Mouse (Mus musculus) cerebellum, postnatal 4 days (tissue): ENCODE measurements around the gene Slc24a5.
"Not testable (repeated sequence)": the region's sequence is repeated elsewhere in the genome, so short reads cannot be mapped to it uniquely, and the experiment has no call there.

Experiments used
- DNase-seq, 2 experiments: peaks; one replicate each; pipeline ENCODE4 v3.0.0; 2022; ENCODE audit warnings: low spot score in 2 of 2, mixed read lengths in 1 of 2

Slc24a5 gene

DNA sequence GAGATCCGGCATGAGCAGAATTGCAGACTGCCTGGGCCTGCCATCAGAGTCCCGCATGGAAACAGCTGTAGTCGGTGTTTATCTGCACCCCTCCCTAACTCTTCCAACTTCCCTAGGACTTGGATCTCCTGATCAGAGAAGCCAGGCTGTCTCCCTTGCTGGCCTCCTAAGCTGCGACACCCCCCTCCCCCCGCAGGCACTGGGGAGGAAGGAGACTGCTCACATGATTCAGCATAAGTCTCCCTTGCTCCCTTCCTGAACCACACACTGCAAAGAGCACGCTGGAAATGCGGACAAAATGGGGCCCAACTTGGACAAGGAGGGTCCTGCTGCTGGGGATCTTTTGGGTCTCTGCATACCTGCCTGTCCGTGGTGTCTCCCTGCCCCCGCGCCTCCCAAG lies at the start of gene Slc24a5:
Gene Slc24a5 (plus strand): TSS at position 231 of the 400 bp plus-strand sequence.
- DNase-seq, result no peak

DNA sequence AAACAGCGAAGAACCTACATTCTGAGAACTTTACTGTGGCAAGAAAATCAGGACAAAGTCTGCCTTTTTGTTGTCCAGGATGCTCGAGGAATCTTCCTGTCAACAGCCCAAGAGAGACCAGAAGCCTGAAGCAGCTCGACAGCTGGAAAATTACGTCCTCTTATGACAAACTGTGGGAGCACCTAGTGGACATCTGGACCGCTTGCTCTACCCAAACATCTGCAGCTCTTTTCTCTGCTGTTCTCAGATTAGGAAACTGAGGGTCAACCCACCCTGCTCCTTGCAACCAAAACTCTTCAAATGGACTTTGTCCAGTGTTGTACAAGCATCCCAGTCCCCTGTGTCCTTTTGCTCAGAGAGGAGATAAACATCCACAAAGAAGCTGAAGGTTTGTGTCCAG lies 43.5 kb upstream of the Slc24a5 start:
- no peak for DNase-seq

DNA sequence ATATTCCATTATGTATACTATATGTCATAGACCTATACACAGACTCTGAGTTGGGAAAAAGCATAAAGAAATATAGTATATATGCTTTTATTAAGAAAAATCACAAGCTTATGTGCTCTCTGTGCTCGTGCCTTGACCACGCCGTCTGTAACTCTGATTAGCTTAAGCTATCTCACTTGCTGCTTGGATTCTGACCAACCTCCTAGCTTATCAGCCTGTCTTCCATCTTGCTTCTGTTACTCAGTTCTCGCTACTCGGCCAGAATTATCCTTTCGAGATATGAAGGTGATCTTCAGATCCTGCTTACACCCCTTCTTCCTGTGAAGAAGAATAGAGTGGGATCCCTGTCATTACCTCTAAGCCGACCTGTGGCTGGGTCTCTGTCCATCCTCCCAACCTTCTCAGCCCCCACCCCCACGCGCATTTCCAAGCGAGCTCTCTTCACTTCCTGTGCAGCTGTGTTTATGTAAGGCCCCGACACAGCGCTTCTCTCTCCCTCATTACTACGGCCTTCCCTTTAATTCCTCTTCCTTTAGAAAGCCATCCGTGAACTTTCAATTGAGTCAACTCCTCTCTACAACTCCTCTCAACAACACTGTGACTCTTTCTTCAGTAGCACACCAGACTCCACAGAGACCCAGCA lies 41.4 kb upstream of the Slc24a5 start:
- DNase-seq, result no peak

DNA sequence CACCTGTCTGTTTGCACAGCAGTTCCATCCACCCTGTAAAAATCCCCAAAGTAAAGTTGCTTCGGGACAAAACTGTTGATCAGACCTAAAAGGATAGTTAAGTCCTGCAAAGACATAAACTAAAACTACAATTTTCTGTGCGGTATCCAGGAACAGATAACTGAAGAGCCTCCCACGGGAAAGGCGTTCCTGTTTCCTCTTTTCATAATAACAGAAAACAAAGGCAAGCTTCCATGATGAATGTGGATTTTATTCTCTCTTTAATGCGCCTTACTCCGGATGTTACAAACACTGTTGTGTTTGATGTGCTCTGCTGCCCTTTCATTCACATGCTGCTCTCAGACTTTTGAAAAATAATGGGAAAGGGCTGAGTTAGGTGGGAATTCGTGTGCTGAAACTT lies 37.3 kb upstream of the Slc24a5 start:
- no peak for DNase-seq

DNA sequence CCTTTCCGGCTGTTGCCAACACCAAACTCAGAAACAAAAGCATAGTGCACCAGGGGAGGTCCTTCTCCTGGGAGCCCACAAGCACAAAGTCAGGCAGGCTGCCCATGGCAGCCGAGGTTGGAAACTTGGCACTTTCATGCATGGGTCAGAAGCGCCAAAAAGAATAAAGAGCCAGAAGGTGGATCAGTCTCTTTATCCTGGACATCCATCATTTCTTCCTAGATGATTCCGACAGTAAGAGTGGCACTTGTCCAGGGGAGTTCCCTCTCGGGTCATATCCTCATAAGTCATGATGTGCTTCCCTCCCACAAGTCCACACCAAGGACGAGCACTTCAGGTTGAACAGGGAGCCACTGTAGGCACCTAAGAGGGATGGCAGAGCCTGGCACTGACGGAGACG lies 36.8 kb upstream of the Slc24a5 start:
- peak in 1 of 2 experiments; percentile 26 for DNase-seq

DNA sequence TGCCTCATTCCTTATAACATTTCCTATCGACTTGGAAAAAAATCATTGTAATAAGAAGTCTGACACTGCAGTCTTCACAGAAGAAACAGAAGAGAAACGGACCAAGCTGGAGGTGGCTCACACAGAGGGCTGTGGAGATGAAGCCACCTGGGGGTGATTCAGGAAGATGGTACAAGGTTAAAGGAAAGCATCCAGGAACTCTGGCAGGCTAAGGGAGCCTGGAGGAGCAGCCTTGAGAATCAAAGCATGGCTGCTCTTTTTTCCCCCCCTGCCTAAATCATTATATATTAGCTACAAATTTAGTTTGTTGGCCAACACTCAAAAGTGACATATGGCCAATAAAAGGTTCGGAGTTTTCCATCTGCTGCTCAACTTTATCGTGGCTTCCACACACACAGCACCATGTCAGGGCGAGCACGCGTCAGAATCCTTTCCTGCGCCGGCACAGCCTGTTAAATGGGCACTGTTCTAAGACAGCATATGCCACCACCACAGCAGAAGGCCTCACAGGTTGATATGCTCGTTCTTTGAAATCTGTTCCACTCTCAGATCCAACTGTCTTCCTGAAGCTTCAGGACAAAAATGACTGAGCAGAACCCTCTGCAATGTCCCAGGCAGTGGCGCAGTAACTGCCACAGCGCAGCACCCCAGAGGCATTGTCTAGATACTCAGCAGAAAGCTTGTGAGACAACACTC lies 36.2 kb upstream of the Slc24a5 start:
- DNase-seq, result peak in 1 of 2 experiments; percentile 41

DNA sequence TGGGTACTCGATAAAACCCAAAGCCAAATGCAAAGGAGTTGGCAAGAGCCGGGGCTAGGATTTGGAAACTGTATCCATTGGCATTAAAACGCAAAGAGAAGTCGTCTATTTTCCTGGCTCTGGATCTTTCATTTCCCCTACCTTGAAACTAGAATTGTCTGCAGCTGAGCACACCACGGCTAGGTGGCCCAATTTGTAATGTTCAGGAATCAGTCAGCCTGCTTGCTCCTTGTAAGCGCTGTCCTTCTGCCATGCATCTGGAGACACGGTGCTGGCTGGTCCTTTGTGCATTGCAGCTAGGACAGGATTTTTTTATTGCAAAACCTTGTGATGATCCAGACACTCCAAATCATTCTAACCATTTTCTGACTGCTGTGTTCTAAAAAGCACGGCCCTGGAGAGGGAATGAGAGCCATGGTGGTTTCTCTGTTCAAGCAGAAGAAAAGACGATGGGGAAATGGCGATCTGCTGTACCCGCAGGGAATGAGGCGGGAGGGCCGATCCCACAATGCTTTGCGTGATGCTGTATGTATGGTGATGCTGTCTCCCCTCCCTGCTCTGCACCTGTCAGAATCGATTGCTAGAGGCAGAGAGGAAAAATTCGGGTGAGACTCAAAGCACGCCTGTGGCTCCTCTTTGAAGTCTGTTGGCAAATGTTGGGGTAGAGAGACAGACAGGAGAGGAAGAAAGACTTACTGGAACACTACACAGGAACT lies 35.5 kb upstream of the Slc24a5 start:
- peak in 1 of 2 experiments; percentile 60 for DNase-seq

DNA sequence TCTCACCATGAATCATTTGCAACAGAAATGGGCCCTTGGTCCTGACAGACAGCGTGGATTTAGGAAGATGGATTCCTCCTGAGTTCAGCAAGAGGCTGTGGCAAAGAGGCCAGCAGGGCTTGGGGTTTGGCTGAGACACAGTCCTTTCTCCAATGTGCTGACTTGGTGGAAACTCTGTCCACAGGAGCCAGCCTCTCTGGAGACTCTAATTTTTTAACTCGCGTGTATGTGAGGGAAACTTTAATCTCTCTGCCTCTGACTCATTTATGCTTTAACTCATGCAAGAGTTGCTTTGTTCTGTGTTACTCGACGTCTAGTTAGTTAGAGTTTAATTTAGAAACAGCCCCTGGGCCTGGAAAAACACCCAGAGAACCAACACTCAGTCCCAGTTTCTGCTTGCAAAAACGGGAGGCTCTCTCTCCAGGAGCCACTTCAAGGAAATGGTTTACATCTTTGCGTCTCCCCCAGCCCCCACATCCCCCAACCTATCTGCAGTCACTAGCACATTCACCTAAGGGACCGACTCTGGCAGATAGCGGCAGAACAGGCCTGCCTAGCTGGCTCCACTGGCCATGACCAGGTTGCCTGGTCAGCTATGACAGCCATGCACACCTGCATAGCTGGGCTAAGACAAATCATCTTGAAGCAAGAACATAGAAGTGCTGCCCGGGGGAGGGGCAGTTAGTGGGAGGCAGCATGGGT lies 34.7 kb upstream of the Slc24a5 start:
- DNase-seq, result peak in 1 of 2 experiments; percentile 4

DNA sequence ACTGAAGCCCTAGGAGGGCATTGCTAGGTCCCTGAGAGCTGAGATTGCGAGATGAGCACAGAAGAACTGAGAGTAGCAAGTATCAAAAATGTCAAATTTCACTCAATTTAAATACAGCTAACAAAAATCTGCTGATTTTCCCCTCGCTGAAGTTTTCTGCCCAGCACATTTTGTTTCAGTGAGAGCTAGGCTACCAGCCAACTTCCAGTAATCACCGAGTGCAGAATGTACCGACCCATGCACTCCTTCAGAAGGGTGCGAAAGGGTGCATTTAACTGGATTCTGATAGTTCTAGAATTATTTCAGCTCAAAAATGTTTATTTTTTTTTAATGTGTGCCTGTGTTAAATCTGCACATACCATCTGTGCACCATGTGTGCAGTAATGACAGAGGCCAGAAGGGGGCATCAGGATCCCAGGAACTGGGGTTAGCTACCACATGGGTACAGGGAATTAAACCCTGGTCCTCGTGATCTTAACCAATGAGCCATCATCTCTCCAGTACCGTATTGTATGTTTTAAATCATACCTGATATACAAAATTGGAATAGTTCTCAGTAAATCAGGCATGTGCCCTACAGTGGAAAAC lies 12.5 kb upstream of the Slc24a5 start:
- DNase-seq, result no peak

DNA sequence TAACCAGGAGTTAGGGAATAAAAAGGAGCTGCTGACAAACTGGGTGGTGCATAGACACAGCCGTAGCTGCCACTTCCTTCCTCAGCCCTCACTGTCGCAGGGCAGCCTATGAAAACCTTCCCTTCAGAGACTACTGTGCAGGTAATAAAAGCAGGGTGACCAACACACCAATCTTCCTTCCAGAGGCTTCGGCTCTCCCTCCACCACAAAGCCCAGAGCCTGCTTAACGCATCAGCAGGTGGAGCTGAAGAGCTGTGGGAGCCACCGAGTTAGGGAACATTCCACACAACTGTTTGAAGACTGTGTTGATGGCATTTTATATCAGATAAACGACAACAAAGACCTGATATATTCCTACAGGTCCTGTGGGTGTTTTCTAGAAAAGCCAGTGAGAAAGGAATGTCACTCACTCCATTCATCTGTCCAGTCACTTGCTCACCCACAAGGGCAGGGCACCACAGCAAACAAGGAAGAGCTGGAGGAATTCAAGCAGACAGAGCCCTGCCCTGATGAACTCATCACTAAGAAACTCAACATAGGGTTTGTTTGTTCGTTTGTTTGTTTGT lies 10.6 kb upstream of the Slc24a5 start:
- DNase-seq, result peak in 1 of 2 experiments; percentile 8

DNA sequence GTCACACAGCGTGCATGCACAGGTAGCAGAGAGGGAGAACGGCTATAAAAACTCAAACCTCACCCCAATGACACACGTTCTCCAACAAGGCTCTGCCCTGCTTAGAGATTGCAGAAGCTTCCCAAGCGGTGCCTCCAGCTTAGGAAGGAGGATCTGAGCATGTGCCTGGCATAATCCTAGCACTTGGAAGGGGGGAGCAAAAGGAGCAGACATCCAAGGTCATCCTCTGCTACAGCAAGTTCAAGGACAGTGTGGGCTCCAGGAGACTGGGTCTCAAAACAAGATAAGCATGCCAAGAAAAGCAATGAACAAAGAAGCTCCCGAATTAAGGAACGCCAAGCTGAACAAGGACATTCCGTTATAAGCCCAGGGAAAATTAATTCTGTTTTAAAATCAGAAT lies 6.5 kb upstream of the Slc24a5 start:
- DNase-seq, result no peak

DNA sequence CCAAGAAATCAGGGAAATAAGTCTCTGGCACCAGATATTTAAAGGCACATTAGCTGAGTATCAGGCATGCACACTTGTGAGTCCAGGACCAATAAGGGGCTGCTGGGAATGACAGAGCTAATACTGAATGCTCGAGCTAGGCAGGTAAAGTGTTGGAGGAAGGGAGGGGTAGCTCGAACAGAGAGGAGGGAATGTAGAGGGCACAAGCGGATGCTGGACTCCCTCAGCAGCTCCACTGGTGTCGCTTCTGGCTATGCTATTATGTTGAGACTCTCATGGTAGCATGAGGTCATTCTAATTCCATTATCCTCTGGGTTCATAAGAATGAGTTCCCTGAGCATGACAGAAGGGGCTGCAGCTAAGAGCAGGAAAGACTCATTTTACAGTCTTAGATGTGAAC lies 5.0 kb upstream of the Slc24a5 start:
- DNase-seq, result no peak

DNA sequence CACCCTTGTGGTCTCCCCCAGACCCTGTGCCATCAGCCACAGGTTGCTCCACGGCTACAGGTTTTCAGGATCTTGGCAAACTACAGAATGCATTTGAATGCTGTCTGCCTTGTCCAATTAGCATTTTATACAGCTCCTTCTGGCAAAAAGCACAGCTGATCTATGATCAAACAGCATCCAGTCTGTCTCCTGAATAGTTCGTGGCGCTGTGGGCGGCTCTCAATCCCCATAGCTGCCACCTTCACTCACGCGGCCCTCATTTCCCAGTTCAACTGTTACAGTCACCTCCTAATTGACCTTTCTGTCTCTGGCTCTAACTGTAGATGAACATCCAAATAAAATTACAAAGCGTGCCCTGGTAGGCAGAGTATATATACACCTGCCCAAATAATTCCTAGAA lies 551 bp upstream of the Slc24a5 start:
- DNase-seq, result no peak

DNA sequence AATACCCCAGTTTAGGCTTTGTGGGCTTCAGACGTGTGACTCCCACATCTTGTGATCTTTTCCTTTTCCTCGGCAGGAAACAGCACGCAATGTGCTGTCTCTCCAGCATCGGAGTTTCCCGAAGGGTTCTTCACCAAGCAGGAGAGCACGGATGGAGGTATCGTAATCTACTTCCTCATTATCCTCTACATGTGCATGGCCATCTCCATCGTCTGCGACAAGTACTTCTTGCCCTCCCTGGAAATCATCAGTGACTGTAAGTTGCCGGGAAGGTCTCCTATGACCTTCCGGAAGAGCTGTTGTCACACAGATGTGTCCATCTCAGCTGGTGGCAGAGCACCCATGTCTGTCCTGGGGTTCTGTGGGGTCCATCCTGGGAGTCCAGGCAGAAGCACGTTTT lies 772 bp downstream of the Slc24a5 start:
- no peak for DNase-seq

DNA sequence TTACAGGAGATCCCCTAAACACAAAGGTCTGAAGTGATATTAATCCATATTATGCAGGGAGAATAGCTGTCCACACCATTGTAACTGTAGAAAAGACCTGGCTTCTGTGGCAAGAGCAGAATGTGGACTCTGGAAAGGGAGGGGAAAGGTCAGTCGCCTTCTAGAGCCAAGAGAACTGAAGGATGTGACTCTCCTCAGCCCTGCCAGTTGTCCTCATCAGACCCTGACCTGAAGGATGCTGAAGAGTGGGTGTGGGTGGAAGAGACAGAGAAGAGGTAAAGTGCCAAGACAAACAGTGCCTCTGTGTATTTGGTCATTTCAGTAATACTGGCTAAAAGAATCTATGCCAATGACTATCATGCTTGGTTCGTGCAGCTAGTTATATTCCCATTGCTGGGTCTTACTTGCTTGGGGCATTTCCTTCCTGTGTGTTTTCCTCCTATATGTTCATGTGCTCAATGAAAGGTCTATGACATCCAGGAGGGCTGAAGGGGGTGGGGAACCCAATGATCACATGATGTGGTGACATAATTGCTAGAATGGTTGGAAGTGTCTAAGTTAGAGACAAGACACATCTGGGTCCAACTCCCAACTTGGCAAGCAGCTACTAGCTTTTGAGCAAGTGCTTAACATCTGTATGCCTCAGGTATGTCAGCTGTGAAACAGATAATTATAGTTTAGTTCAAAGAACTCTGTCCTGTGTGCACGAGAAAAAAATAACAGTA lies 5.3 kb downstream of the Slc24a5 start:
- no peak for DNase-seq

DNA sequence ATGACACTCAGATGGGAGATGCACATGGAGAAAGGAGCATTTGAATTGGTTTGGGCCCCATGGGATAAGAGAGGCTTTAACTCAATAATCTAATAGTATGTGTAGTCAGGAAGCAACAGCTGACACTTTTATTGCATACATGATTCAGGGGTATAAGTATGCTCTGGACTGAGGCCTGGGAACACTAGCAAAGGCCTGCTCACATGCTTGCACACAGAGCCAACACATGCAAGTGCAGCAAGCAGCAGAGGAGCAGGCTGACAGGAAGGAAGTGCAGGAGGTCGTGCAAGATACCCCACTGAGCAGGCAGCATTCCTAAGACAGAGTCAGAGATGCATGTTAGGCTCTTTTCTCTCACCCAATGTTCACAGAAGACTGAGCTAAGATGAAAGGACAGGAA lies 16.0 kb downstream of the Slc24a5 start:
- no peak for DNase-seq

DNA sequence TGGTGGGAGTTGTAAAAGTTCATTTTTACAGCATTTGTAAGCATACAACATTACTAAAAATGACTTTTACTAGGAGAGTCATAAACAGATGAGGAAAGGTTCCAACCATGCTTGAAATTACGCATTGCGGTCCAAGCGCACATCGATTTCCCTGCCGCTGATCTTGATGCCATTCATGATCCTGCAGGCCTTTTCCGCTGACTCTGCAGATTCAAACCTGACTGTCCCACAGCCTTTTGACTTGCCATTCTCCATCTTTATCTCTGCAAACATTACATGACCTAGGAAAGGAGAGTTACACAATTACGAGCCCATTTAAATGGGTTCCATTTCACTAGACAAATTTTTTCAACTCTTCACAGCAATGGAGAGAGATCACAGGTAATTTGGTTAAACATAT lies 20.8 kb downstream of the Slc24a5 start:
- DNase-seq, result no peak

DNA sequence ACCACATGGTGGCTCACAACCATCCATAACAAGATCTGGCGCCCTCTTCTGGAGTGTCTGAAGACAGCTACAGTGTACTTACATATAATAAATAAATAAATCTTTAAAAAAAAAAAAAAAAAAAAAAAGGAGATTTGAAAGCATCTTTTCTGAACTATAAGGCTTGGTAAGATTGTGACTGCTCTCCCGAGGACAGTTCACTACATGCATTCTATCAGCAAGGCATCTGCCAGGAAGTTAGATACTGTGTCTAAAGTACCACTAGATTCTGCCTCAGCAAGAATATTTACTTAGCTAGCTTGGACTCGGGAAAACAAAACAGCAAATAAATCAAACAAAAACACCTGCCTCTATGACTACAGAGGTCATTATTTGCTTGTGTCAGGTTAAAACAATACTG lies 24.2 kb downstream of the Slc24a5 start:
- not testable (repeated sequence) for DNase-seq

DNA sequence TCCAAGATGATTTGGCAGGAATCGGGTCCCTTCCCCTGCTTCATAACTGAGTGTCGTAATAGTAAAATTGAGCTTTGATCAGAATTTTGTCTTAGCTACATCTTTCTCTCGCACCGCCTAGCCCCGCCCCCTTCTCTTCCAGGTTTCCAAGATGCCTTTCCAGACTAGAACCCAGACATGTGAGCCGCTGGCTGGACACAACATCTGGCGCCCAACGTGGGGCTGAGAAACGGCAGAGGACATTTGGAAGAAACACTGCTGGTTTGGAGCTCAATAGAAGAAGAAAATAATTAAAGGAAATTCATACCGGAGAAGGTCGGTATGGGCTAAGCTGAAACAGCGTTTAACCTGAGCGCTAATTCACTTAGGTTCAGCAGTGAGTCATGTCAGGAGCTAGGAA lies 36.6 kb downstream of the Slc24a5 start:
- DNase-seq, result not testable (repeated sequence)

DNA sequence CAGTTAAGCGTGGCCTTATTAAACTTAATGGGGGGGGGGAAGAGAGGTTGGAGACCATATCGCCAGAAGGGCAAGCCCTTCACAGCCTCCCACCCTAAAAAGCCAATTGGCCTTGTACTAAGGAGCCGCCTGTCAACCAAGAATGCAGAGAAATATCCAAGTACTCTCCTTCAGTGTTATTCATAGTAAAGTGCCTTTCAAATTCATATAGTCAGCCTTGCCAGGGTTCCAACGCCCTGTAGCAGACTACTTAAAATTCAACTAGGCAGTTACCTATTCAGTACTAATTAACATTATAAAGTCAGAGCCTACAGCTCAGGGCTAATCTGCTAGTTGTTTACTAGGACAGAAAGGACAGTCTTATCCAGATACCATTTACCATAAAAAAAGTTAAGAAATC lies 38.6 kb downstream of the Slc24a5 start:
- not testable (repeated sequence) for DNase-seq
